Mouse (Mus musculus) kidney, postnatal 36 days (tissue): ENCODE measurements around the gene Tspan8.

Source experiments
- DNase-seq, 2 experiments: peaks; one replicate each; pipeline ENCODE4 v3.0.0; 2021 to 2022; ENCODE audit warnings: mixed read lengths in 2 of 2

Tspan8 gene

DNA sequence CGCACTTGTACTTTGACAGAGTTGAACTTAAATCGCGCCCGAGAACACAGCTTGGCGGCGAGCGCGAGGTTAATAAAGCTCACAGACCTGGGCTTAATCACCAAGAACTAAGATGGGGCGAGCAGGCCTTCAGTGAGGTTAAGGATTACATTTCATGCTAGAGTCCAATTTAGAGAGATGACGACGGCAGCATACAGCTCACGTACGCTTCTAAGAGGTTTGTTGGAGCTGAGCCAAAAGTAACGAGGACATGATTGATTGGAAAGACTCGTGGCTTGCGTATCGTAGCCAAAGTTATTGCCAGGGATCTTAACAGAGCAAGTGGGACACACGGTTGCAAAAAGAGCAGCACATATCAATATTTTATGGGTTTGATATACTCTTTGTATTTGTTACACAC is 30.3 kb downstream of the Tspan8 start:
- DNase-seq = no peak

GRCm38 (mm10) chr10:115848511-115848910 is 31.9 kb downstream of the Tspan8 start:
- no peak for DNase-seq

GRCm38 (mm10) chr10:115860210-115860880 is 43.7 kb downstream of the Tspan8 start:
- DNase-seq = no peak

GRCm38 (mm10) chr10:115861967-115862366 is 45.3 kb downstream of the Tspan8 start:
- DNase-seq = no peak

DNA sequence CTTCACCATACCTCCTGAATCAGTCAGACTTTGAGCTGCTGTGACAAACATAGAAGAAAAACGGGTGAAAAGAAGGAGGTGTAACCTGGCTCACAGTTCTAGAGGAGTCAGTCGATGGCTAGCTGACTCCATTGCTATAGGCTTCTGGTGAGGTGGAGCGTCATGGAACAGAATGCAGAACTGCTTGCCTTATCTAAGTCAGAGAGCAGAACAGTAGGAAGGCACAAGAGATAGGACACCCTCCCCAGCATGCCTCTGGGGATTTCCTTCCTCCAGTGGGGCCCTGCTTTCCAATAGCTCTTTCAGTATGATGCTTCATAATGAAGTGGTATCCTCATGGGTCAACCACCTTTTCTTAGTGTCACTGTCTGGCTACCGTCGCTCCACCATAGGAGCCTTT is 66.1 kb downstream of the Tspan8 start:
- no peak for DNase-seq

GRCm38 (mm10) chr10:115891924-115892323 is 75.3 kb downstream of the Tspan8 start:
- DNase-seq = no peak

DNA sequence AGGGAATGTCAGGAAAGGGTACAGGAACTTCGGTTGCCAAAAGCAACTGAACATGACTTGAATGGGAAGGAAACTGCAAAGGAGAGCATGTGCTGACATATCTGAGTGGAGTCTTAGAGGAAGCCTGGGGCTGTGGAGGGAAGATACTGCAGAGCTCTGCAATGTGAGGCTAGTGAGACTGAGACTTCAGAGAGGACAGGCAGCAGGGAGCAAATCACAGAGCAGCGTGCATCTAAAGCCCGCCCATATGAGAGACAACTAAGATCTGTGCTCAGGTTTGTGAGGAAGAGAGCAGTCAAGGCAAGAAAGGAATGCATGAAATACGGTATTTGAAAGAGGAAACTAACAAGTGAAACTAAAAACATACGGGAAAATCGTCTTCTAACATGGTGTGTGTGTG is 76.3 kb downstream of the Tspan8 start:
- DNase-seq = no peak

DNA sequence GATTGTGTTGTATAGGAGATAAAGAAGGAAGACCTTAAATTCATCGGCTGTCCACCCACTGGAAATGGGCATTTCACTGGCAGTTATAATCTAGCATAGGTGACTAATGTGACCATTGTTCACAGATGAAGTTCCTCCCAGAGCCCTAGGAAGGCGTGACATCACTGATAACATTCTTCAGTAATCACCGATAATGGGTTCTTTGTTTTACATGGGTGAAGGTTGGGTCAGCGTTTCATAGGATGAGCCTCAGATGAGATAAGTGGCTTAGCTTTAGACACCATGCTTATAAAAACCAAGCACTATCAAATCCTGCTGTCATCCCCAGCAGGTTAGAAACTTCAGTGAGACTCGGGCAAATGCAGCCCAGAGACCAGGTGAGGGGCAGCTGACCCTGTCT is 77.4 kb downstream of the Tspan8 start:
- DNase-seq = no peak

- DNase-seq = no peak
Measured at GRCm38 (mm10) chr10:115896764-115897163, 80.1 kb downstream of the Tspan8 start.

DNA sequence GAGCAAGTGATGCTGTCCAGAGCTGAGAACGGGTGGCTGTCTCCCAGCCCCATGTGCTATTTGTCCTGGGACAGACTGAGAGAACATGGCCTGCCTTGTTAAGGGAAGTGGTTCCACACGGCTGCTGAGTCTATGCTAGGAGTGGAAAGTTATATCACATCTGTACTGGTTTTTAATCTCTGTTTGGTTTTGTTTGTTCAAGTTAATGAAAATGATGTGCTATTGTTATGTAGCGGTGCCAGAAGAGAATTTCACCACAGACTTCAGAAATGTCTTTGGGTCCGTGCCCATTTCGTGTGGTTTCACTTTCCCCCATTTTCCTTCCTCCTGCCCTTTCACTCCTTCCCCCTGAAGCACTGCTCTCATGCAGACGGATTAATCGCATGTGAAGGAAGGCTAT is 80.6 kb downstream of the Tspan8 start:
- DNase-seq = no peak
